In genomic region chr5:119156638-119157037, GRCm38 (mm10) we compare ENCODE assay signal across 25 mouse cellular contexts.
DNase-seq lines count a peak whose midpoint lies in the region; ATAC-seq and TF ChIP-seq lines count a peak whose summit lies in the region.
"Had no signal": no experiment of that assay in that cellular context is flagged by ENCODE, and none has a peak within 500 bp of the region (broad histone marks: within the 10 kb centered on the region; RNA-seq: fewer than 3 reads in every experiment).

No protein-coding gene starts in this region.

- no peaks in the 10 kb centered on the region for H3K27me3 ChIP-seq in lung, embryonic 14.5 days (ENCODE audit: insufficient read depth, low read length)
- H3K27me3 ChIP-seq: heart, embryonic 15.5 days; hindbrain, embryonic 13.5 days; liver, embryonic 12.5 days; lung, embryonic 15.5 days; megakaryocyte, embryonic 14.5 days; midbrain, embryonic 15.5 days; neural tube, embryonic 13.5 days; Patski had no signal

- no peaks in the 10 kb centered on the region for H3K36me3 ChIP-seq in lung, embryonic 14.5 days (ENCODE audit: insufficient read depth)
- H3K36me3 ChIP-seq: embryonic facial prominence, embryonic 10.5 days; forebrain, embryonic 12.5 days; heart, embryonic 15.5 days; hindbrain, embryonic 13.5 days; liver, embryonic 12.5 days; lung, embryonic 15.5 days; midbrain, embryonic 15.5 days; neural tube, embryonic 13.5 days had no signal

- no peak for ATAC-seq in lung, embryonic 14.5 days (ENCODE audit: insufficient read depth)
- ATAC-seq in CD4-positive, CD25-positive, alpha-beta regulatory T cell, adult 4 months, result no peak
- ATAC-seq: liver, embryonic 12.5 days; midbrain, embryonic 15.5 days; Patski had no signal

- TF ChIP-seq CTCF in lung, embryonic 14.5 days (IDR thresholded peaks at IDR 0.05; ENCODE audit: low read depth), result no peak

- DNase-seq in lung, embryonic 14.5 days, result peak; percentile 49
- no peak for DNase-seq in lung, postnatal 10 days
- DNase-seq in 3T3-L1 (ENCODE audit: low read depth, low spot score) (peak; percentile 84), NIH3T3 (ENCODE audit: low read depth) (peak; percentile 88)
- DNase-seq in fibroblast of lung, adult 2 months (ENCODE audit: low read depth), result peak; percentile 72
- no peak for DNase-seq in right cerebral cortex, postnatal 14 days
- DNase-seq: adrenal gland, postnatal 10 days; cerebellum, adult 9-11 months; gastrocnemius, postnatal 25 days; heart, postnatal 36 days; kidney, adult 11 months; layer of hippocampus, adult 9-11 months; thymus, adult 18-20 months; thymus, postnatal 36 days had no signal

- no peaks in the 10 kb centered on the region for H3K4me1 ChIP-seq in lung, embryonic 14.5 days (ENCODE audit: insufficient read depth)
- H3K4me1 ChIP-seq: forebrain, embryonic 12.5 days; heart, embryonic 15.5 days; hindbrain, embryonic 13.5 days; liver, embryonic 12.5 days; lung, embryonic 15.5 days; megakaryocyte, embryonic 14.5 days; midbrain, embryonic 15.5 days; neural tube, embryonic 13.5 days had no signal

- no peak overlapping the region for H3K27ac ChIP-seq in lung, embryonic 14.5 days (ENCODE audit: low read depth)
- H3K27ac ChIP-seq: embryonic facial prominence, embryonic 10.5 days; forebrain, embryonic 12.5 days; heart, embryonic 15.5 days; hindbrain, embryonic 13.5 days; liver, embryonic 12.5 days; lung, embryonic 15.5 days; midbrain, embryonic 15.5 days; neural tube, embryonic 13.5 days had no signal

- H3K9ac ChIP-seq in lung, embryonic 14.5 days, result no peak overlapping the region
- H3K9ac ChIP-seq: forebrain, embryonic 12.5 days; heart, embryonic 15.5 days; hindbrain, embryonic 13.5 days; liver, embryonic 12.5 days; lung, embryonic 15.5 days; midbrain, embryonic 15.5 days; neural tube, embryonic 13.5 days had no signal

- WGBS in lung, embryonic 14.5 days, result 58% methylated on average over 6 of the region's 6 CpGs

- no peak overlapping the region for H3K4me2 ChIP-seq in lung, embryonic 14.5 days
- H3K4me2 ChIP-seq: forebrain, embryonic 12.5 days; heart, embryonic 15.5 days; hindbrain, embryonic 13.5 days; liver, embryonic 12.5 days; lung, embryonic 15.5 days; midbrain, embryonic 15.5 days; neural tube, embryonic 13.5 days had no signal

- no peak overlapping the region for H3K4me3 ChIP-seq in lung, embryonic 14.5 days (ENCODE audit: low read depth, low read length)
- H3K4me3 ChIP-seq: embryonic facial prominence, embryonic 10.5 days; forebrain, embryonic 12.5 days; heart, embryonic 15.5 days; hindbrain, embryonic 13.5 days; liver, embryonic 12.5 days; lung, embryonic 15.5 days; megakaryocyte, embryonic 14.5 days; midbrain, embryonic 15.5 days; neural tube, embryonic 13.5 days had no signal

- no peaks in the 10 kb centered on the region; the same call in 1 of the 2 replicates for H3K9me3 ChIP-seq in lung, embryonic 14.5 days (ENCODE audit: low read depth, low read length)
- H3K9me3 ChIP-seq: lung, embryonic 15.5 days had no signal

Comparison
In these comparisons a context has a peak if more than half of its experiments do, and no peak if none do; other contexts are left out.
1. DNase-seq: peak in lung, embryonic 14.5 days (single experiment), 3T3-L1 (single experiment), NIH3T3 (single experiment) and fibroblast of lung, adult 2 months (single experiment); none in lung, postnatal 10 days (single experiment) and right cerebral cortex, postnatal 14 days (single experiment).